Mouse (Mus musculus) CD4-positive, CD25-positive, alpha-beta regulatory T cell, adult 4 months (primary cell): ENCODE measurements at regions not wholly inside any gene's neighbourhood (a gene's known extent, or its start where the extent isn't known, plus 50 kb on each side); places are given as distances from the start of the nearest gene placed in this dataset.

Source experiments
- ATAC-seq: one replicate; pipeline ENCODE4 v1.8.0; 2017

GRCm38 (mm10) chr4:47630006-47630405 lies 155.5 kb downstream of the Sec61b start:
- peak; percentile 58 for ATAC-seq

- ATAC-seq = no peak
Observed at GRCm38 (mm10) chr4:47630427-47630826, 156.0 kb downstream of the Sec61b start.

- no peak for ATAC-seq
Observed at GRCm38 (mm10) chr4:47638876-47639494, 164.5 kb downstream of the Sec61b start.

- ATAC-seq = no peak
Observed at GRCm38 (mm10) chr4:47645093-47645492, 170.6 kb downstream of the Sec61b start.

GRCm38 (mm10) chr4:47648701-47649100 lies 174.2 kb downstream of the Sec61b start:
- no peak for ATAC-seq

GRCm38 (mm10) chr4:47649951-47650350 lies 175.5 kb downstream of the Sec61b start:
- no peak for ATAC-seq

DNA sequence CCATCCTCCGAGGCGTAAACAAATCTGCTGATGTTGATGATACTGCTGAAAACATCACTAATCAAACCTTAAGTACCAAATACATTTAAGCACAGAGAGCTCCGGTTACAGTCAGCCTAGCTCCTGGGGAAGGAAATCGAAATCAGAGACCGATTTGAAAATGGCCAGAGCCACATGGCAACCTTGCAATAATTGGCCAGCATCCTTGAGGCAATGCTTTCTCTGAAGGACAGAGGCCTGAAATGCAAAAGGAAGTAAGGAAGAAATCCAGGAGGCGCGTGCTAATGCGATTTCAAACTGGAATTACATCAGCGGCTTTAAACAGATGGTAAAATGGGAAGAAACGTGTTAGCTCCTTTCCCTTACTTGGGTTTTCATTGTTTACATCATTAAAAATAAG lies 177.1 kb downstream of the Sec61b start:
- no peak for ATAC-seq

DNA sequence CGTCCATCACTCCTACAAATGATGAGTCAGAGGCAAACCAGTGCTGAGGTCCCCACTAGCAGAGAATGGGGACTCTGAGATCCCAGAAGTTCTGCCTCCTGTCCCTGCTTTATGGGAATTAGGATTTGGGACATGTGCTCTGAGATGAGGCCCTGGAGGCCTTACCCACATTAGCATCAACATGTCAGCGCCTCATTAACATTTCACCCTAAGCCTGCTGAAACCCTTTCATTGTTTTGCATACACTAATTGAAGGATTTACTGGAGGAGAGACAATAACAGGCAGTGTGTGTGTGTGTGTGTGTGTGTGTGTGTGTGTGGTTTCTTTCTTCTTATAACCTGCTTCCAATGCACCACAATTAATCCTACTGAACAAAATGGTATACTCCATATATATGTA lies 178.7 kb downstream of the Sec61b start:
- ATAC-seq = no peak

- no peak for ATAC-seq
Observed at GRCm38 (mm10) chr4:47669519-47669918, 195.1 kb downstream of the Sec61b start.

DNA sequence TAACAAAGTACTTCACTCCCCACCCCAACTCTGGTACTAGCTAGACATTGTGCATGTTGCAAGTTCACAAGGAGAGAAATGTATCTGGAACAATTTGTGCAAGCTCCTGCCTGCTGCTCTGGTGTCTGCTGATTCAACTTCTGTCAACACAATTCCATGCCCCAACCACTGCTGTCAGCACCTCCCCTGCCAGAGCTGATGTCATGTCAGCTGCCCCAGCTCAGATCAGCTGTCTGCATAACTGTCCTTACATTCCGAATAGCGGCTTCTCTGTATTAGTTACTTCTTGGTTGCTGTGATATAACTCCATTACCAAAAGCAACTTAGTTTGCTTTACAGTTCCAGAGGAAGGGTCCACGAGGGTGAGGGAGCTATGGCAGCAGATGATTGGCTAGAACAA lies 196.0 kb downstream of the Sec61b start:
- ATAC-seq = no peak

GRCm38 (mm10) chr4:47671362-47671761 lies 196.9 kb downstream of the Sec61b start:
- ATAC-seq = no peak

GRCm38 (mm10) chr4:47681141-47681540 lies 206.7 kb downstream of the Sec61b start:
- ATAC-seq = no peak

DNA sequence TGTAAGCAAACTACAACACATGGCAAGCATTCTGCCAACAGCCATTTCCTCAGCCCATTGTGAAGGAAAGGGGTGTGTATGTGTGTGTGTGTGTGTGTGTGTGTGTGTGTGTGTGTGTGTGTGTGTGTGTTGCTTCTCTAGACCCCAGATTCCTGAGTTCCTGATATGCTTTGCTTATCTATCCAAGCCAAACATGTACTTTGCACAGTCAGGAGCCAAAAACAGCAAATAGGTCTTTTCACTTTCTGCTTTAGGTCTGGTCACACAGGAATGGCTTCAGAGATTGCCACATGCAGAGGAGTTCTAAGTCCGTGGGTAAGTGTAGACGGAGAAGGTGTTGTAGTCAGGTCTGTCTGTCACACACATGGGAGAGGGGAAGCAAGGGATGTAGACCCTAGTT lies 216.7 kb downstream of the Sec61b start:
- ATAC-seq = no peak

DNA sequence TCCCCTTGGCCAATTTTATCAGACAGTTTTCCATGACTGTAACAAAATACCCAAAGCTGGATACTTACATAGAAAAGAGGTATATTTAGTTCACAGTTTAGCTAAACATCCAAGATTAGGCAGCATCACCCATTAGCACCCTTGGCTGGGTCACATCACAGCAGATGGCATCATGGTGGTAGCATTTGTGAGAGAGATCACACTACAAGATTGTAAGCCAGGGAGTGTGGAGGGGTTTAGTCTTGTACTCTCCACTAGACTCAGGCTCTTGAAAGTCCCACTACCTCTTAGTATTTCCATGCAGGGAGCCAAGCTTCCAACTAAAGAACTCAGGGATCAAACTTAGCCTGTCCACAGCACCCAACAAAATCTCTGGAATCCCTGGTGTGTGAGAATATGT lies 218.2 kb downstream of the Sec61b start:
- ATAC-seq = no peak

DNA sequence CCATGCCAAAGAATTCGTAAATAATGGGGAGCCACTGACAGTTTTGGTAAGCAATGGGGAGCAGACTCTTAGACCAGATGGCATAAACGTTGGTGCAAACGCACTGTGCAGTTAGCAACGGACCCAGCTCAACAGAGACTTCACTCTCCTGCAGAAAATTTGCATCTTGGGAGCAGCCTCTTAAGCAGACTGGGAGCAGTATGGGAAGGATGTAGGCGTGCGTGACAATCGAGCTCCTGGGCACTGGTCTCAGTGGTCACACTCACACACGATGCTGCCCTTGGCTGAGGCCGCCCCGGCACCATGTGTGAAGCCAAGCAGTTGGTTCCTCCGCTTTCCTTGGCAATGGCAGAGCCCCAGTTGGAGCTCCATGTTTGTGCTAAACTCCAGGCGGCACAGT lies 218.8 kb downstream of the Sec61b start:
- no peak for ATAC-seq

GRCm38 (mm10) chr4:47697071-47697470 lies 222.6 kb downstream of the Sec61b start:
- ATAC-seq = no peak

DNA sequence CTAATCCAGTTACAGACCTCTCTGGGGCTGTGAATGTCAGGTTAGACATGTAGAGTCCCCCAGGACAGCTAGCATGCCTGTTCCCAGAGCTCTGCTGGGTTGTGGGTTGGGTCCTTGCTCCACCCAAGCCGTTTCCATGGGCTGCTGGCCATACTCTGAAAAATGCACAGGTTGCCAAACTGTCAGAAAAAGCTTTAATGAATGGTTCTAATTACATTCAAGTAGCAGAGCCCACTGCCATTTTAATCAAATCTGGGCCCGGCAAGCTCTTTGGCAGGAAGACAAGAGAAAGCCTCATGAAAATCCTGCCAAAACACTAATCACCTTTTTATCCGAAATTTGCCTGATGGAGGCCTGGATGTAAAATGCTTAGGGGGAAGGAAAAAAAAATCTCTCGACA lies 224.1 kb downstream of the Sec61b start:
- no peak for ATAC-seq

DNA sequence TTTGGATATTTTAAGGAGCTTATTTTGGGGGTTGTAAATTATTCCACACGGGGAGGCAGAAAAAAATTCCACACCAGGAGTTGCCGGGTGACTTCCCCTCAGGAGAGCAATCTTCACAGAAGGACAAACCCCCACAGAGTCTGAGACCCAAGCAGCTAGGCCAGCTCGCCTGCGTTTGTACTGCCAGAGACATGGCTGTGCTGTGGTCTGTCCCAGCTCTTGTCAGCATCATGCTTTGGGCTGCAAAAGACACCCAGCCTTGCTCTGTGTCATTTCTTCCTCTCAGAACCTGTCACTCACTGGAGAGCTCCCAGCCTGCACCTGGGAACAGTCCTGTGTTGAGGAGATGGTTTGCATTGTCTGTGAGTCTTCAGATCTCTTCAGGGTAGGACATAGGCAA lies 224.5 kb downstream of the Sec61b start:
- no peak for ATAC-seq

DNA sequence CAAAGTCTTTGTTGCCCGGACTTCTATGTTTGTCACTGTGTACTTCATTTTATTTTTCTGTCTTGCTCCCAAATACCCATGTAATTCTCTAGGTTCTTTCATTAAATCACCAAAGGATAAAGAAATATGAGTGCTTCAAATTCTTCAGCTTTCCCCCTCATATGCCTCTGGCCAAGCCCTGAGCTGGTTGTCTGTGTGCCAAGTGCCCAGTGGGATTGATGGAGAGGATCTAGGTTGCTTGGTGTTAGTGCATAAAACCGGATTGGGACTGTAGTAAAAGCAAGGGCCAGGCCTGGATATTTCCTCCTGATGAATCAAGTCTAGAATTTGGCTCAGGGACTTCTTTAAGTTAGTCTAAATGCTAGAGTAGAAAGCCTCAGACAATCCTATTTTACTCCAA lies 229.0 kb downstream of the Sec61b start:
- ATAC-seq = no peak

- no peak for ATAC-seq
Observed at GRCm38 (mm10) chr4:47704607-47705006, 230.1 kb downstream of the Sec61b start.

GRCm38 (mm10) chr4:47707966-47708365 lies 233.5 kb downstream of the Sec61b start:
- no peak for ATAC-seq

- no peak for ATAC-seq
Observed at GRCm38 (mm10) chr4:47713387-47713786, 238.9 kb downstream of the Sec61b start.

- ATAC-seq = no peak
Observed at GRCm38 (mm10) chr4:47724331-47725004, 250.0 kb downstream of the Sec61b start.

GRCm38 (mm10) chr4:47725005-47725340 lies 250.5 kb downstream of the Sec61b start:
- no peak for ATAC-seq
